Mouse (Mus musculus): ENCODE measurements around the gene Gm42688.

Gm42688 gene

DNA sequence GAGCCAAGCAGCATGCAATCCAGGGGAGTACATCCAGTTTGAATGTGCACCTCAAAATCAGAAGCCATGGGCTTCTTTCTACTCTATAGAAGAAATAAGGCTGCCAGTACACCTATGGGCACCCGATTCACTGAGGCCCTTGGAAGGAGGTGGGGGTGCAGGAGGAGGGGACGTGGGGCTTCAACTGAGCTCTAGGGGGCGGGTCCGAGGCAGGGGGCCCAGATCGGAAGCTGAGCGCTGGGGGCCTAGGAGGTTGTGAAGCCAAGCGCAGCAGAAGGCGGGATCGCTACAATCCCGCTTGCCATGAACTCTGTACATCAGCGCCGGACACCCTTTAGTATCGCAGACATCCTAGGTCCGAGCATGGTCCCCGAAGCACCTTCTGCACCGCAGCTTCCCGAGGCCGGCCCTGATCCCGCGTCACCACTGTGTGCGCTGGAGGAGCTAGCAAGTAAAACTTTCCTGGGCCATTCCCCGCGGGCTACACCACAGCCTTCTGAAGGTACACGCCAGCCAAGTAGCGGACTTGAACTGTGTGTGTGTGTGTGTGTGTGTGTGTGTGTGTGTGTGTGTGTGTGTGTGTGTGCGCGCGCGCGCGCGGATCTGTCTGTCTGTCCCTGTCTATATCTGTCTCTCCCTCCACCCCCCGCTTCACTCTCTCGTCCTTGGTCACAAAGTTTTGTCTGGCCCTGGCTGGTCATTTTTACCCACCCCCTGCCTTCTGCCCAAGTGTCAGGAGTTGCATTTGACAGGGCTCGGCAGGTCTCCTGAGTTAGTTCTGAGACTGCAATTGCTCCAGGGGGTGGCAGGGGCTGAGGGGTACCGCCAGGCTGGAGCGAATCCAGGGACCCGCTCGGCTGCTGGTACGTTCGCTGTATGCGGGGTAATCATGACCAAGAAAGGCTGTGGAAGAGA, 15.0 kb upstream of the Gm42688 start, which contains the start of gene Lbx2:
TSS of gene Lbx2 (plus strand) at position 247 of the 915 bp plus-strand sequence.
- DNase-seq (ENCODE audit: low spot score): no peak

DNA sequence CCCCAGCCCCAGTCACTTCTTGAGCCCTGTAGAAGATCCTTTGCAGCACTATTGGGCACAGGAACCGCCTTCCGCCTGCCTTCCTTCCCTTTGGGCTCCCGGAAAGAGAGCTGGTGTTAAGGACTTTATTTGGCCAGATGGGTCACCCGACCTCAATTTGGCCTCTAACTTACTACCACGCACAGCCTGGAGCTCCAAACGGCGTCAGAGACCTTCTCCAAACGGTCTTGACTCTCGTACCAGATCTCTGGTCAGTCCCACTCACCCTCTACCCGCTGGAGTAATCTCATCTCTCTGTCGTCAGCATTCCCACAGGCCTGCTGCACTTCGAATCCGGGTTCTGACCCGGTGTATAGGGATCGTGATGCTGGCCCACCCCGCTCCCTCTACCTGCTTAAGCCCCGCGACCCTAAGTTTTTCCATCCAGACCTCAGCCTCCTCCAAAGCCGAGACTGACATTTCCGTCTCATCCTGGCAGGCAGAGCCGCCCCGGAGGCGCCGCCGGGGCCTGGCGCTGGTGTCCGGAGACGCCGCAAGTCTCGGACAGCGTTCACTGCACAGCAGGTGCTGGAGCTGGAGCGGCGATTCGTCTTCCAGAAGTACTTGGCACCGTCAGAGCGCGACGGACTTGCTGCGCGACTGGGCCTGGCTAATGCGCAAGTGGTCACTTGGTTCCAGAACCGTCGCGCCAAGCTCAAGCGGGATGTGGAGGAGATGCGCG, 14.1 kb upstream of the Gm42688 start:
- DNase-seq (ENCODE audit: low spot score): no peak

DNA sequence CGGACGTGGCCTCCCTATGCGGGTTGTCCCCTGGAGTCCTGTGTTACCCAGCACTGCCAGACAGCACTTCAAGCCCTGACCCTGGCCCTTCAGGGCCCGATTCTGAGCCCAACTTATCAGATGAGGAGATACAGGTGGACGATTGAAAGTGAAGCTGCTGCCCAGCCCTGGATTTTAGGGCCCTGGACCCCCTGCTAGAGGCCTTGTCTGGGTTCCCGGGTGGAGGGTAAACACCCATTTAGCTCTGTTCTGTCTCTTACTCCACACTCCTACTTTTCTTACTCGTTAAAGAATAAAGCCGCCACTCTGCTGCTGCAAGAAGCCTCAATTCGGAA, 13.5 kb upstream of the Gm42688 start:
- no peak for DNase-seq (ENCODE audit: low spot score)

GRCm38 (mm10) chr6:83092416-83093127, 8.8 kb upstream of the Gm42688 start:
- DNase-seq (ENCODE audit: low spot score): no peak

DNA sequence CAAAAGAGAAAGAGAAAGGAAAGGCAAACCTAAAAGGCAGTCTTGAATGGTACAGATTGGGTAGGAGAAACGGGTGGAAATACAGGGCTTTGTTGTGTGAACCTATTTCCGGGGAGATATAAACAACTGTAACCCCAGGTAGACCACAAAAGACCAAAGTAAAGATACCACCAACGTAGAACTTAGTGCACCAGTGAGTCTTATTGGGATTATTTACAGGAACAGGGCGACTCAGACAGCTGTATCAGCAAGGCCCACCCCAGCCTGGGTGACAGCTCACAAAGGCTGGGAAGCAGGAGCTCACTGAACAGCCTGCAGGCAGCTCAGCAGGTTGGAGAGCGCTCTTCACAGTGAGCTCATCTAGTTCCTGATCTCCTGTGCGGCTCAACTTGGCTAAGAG, 5.4 kb upstream of the Gm42688 start:
- no peak for DNase-seq (ENCODE audit: low spot score)

- DNase-seq (ENCODE audit: low spot score): no peak
Measured at GRCm38 (mm10) chr6:83098411-83098810, 3.0 kb upstream of the Gm42688 start.

DNA sequence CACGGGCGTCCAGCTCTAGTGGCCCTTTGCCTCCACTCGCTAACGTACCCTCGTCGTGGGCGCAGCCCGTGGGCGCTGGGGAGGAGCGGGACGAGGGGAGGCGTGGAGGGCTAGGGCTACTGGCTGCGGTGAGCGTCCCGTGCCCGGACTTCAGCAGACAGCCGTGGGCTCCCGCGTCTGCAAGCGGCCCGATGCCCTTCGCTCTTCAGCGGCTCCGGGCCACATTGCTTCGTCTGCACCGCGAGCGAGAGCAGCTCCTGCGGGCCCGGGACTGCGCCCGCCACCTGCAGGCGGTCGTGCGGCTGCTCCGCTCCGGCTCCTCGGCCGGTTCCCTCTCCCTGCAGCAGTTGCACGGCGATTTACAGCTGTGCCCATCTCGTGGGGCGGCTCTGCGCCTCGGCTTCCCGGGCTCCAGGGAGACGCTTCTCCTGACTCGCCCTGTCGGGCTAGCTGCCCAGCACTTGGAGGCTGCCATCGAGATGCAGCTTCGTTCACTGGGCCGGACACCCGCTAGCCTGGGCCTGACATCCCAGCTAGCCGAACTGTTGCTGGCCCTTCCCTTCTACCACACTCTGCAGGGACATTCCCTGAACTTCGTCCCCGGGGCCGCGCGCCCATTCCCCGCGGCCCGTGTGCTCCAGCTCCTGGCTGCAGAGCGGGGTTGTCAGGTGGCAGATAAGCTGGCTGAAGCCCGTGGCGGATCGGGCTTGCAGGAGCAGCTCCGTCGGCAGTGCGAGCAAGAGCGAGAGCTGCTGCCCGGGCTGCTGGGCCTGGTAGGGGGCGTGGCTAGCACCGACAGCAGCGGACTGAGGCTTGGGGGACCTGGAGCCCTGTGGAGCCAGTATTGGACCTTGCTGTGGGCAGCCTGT, 505 bp downstream of the Gm42688 start:
- peak; percentile 58 for DNase-seq (ENCODE audit: low spot score)

DNA sequence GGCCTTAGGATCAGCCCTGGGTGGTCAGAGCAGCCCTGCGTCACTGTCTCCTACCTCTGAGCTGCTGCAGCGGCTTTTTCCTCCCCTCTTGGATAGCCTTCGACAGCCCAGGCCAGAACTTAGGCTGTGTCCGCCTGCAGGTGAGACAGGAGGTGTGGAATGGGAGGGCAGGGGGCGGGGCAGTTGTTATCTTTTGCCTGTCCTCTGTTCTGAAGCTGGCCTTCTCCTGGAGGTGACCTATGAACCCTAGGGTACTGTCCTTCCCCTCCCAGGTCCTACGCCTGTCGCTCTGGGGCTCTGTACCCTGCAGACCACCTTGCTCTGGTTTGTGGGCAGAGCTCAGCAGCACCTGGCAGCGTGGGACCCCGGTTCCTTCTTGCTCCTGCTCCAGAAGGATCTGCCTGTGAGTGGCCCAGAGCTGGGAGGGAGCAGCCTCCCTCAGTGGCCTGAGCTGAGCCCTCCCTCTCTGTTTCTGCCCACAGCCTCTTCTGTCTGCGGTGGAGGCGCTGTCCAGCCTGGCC, 1.8 kb downstream of the Gm42688 start:
- no peak for DNase-seq (ENCODE audit: low spot score)

DNA sequence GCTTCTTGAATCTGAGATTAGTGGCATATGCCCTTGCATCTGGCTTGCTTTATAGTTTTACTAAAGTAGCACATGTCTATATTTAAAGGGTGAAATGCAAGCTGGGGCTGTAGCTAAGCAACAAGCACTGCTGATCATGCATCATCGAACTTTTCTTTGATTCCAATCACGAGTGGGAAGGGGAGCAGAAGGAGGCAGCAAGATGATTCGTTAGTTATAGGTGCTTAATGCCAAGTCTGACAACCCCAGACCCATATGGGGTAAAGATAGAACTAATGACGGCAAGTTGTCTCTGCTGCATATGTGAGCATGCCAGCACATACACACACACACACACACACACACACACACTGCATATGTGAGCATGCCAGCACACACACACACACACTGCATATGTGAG, 2.7 kb downstream of the Gm42688 start:
- DNase-seq (ENCODE audit: low spot score): no peak

GRCm38 (mm10) chr6:83107566-83108400, 6.4 kb downstream of the Gm42688 start:
- peak; percentile 77 for DNase-seq (ENCODE audit: low spot score)

- peak; percentile 61 for DNase-seq (ENCODE audit: low spot score)
Measured at GRCm38 (mm10) chr6:83108762-83109668, 7.6 kb downstream of the Gm42688 start, which contains the start of gene Mrpl53. TSS of gene Mrpl53 (plus strand) at chr6:83109040.

DNA sequence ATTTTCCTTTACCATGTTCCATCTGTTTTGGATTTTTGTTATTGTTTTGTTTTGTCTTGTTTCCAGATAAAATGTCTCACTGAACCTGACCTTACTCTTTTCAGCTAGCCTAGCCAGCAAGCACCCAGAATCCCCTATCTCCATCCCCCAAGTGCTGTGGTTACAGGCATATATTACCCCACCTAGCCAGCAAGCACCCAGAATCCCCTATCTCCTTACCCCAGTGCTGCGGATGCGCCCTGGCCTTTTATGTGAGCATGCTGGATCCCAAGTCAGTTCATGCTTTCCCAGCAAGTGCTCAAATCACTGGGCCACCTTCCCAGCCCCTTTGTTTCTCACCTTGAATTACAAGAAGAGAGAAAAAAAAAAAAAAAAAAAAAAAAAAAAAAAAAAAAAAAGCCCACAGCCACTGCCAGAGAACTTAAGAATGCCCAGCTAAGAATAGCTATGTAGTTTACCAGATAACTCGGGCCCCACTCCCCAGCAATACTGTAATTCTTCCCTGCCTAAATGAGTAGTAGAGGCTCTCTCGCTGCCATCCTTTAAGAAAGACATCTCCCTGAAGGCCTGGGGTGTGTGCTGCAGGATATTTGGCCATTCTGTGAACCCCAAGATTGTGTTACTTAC, 10.2 kb downstream of the Gm42688 start:
- DNase-seq (ENCODE audit: low spot score): no peak

- DNase-seq (ENCODE audit: low spot score): peak; percentile 88
Measured at GRCm38 (mm10) chr6:83115011-83115671, 13.7 kb downstream of the Gm42688 start, which contains the start of gene Mogs. TSS of gene Mogs (plus strand) at chr6:83115496.

- DNase-seq (ENCODE audit: low spot score): no peak
Measured at GRCm38 (mm10) chr6:83115682-83116372, 14.4 kb downstream of the Gm42688 start.

DNA sequence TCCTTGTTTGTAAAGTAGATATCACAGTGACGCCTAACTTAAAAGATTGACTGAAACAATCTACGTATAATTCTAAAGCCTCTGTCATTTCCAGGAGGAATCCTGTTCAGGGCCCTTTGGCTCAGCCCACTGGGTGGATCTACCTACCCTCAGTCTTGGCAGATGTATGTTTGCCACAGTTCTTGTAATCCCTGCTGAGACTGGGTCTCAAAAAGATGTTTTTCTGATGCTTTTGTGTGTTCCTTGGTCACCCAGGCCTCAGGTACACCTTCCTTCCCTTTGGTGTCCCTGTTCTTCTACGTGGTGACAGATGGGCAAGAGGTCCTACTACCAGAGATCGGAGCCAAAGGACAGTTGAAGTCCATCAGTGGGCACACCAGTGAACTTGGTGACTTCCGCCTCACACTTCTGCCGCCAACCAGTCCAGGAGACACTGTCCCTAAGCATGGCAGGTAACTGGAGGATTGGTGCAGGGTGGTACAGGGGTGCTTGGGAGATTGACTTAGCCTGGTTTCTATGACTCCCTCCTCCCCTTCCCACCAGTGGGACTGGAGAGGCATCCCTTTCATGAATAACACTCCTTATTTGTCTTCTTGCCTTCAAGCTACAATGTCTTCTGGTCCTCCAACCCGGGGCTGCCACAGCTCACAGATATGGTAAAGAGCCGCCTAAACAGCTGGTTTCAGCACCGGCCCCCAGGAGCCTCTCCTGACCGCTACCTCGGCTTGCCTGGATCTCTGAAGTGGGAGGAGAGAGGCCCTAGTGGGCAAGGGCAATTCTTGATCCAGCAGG, 15.2 kb downstream of the Gm42688 start:
- no peak for DNase-seq (ENCODE audit: low spot score)

GRCm38 (mm10) chr6:83117165-83117438, 15.7 kb downstream of the Gm42688 start:
- DNase-seq (ENCODE audit: low spot score): no peak

DNA sequence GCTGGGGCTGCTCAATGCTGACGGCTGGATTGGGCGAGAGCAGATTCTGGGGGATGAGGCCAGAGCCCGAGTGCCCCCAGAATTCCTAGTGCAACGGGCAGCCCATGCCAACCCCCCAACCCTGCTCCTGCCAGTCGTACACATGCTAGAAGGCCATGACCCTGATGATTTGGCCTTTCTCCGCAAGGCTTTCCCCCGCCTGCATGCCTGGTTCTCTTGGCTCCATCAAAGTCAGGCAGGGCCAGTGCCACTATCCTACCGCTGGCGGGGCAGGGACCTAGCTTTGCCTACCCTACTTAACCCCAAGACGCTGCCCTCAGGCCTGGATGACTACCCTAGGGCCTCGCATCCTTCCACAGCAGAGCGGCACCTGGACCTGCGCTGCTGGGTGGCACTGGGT, 16.2 kb downstream of the Gm42688 start:
- DNase-seq (ENCODE audit: low spot score): no peak
